Mouse (Mus musculus): ENCODE measurements at regions not wholly inside any gene's neighbourhood (a gene's known extent, or its start where the extent isn't known, plus 50 kb on each side); places are given as distances from the start of the nearest gene placed in this dataset.

DNA sequence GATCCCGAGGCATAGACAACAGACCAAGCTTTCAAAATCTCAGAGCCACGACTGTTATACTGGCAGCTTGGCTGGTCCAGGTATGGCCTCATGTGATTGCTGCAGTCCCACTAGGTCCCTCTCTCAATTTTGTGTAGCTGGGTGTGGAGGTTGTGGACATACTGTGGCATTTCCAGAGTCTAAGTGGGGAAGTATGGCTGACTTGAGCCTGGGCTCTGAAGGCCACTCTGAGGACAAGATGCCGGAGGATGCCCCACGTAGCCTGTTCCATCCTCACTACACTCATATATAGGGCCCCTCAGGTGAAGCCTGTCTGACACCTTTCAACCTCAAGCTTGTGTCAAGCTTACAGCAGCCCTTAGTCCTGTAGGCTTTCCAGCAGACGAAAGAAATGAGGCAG, 78.2 kb upstream of the Adam6b start:
- no peak for TF ChIP-seq CTCF (IDR thresholded peaks at IDR 0.05; ENCODE audit: insufficient read depth, low read depth, low read length)
- no peak for TF ChIP-seq POLR2A (IDR thresholded peaks at IDR 0.05; ENCODE audit: insufficient read depth, low read depth, low read length)
